Mouse (Mus musculus) limb, embryonic 14.5 days (tissue): ENCODE measurements at regions not wholly inside any gene's neighbourhood (a gene's known extent, or its start where the extent isn't known, plus 50 kb on each side); places are given as distances from the start of the nearest gene placed in this dataset.

Experiments
- ATAC-seq: fragments of 200-750 bp; cut with Nextera tagmentation; 2 replicates; pipeline ENCODE4 v1.8.0; 2017; ENCODE audit warnings: low read depth, moderate number of reproducible peaks, moderate TSS enrichment; ENCODE audit not compliant: low FRiP score
- DNase-seq: peaks from one replicate; pipeline ENCODE4 v3.0.0-alpha.2; 2015; ENCODE audit warnings: low spot score
- H3K27ac ChIP-seq: fragments of 300-500 bp; sonication (generic); replicated peaks from 2 replicates; pipeline ENCODE4 v1.5.1; 2014; ENCODE audit warnings: low read depth, mild to moderate bottlenecking, low read length, moderate library complexity, mixed read lengths
- H3K27me3 ChIP-seq: fragments of 300-500 bp; sonication (generic); 2 replicates; pipeline ENCODE4 v1.6.1; 2014; ENCODE audit warnings: low read length, mixed read lengths; ENCODE audit not compliant: control insufficient read depth, insufficient read depth
- H3K36me3 ChIP-seq: fragments of 300-500 bp; sonication (generic); 2 replicates; pipeline ENCODE4 v1.6.1; 2014; ENCODE audit warnings: mild to moderate bottlenecking, low read length, moderate library complexity, mixed read lengths; ENCODE audit not compliant: control insufficient read depth, insufficient read depth
- H3K4me1 ChIP-seq: fragments of 300-500 bp; sonication (generic); 2 replicates; pipeline ENCODE4 v1.6.1; 2014; ENCODE audit warnings: antibody characterized with exemption, low read length, mixed read lengths; ENCODE audit not compliant: control insufficient read depth, insufficient read depth
- H3K4me2 ChIP-seq: fragments of 300-500 bp; sonication (generic); replicated peaks from 2 replicates; pipeline ENCODE4 v1.6.1; 2014; ENCODE audit warnings: low read depth, mild to moderate bottlenecking, low read length, moderate library complexity; ENCODE audit not compliant: severe bottlenecking
- H3K4me3 ChIP-seq: fragments of 300-500 bp; sonication (generic); replicated peaks from 2 replicates; pipeline ENCODE4 v1.5.1; 2014; ENCODE audit warnings: low read length
- H3K9ac ChIP-seq: fragments of 300-500 bp; sonication (generic); 2 replicates; pipeline ENCODE4 v1.6.1; 2014; ENCODE audit warnings: mild to moderate bottlenecking, low read depth, low read length, moderate library complexity; ENCODE audit not compliant: severe bottlenecking
- H3K9me3 ChIP-seq: fragments of 300-500 bp; sonication (generic); 2 replicates; pipeline ENCODE4 v1.6.1; 2016; ENCODE audit warnings: low read length; ENCODE audit not compliant: control insufficient read depth
- POLR2A ChIP-seq: fragments of 200-500 bp; IDR thresholded peaks from 2 replicates; pipeline ENCODE4 v1.8.0; 2012; ENCODE audit warnings: inconsistent platforms, mild to moderate bottlenecking, moderate library complexity, borderline replicate concordance; ENCODE audit not compliant: insufficient read depth, insufficient read length; ENCODE audit errors: extremely low read depth
- WGBS: fragments of 180-500 bp; shearing (Covaris S2); extraction: QIAGEN DNeasy Blood & Tissue Kit; methylation state at CpG from one replicate; pipeline ENCODE4 v1.1.7; 2014; 5-methylcytosine and 5-hydroxymethylcytosine counted together

GRCm38 (mm10) chr13:37667386-37667785 is 110.8 kb upstream of the Rreb1 start:
- Histone ChIP-seq H3K36me3 (no peaks in the 10 kb centered on the region), H3K4me1 (no peaks in the 10 kb centered on the region), H3K27ac (no peak overlapping the region), H3K4me3 (no peak overlapping the region), H3K9me3 (no peaks in the 10 kb centered on the region), H3K4me2 (no peak overlapping the region), H3K27me3 (no peaks in the 10 kb centered on the region), H3K9ac (no peak overlapping the region)
- WGBS, result 71% methylated on average over 4 of the region's 4 CpGs
- ATAC-seq (no peak), DNase-seq (no peak)
- TF ChIP-seq POLR2A, result no peak

- DNase-seq (no peak), ATAC-seq (no peak)
- TF ChIP-seq POLR2A, result no peak
- Histone ChIP-seq H3K4me2 (no peak overlapping the region), H3K9ac (no peak overlapping the region), H3K36me3 (no peaks in the 10 kb centered on the region), H3K4me3 (no peak overlapping the region), H3K4me1 (no peaks in the 10 kb centered on the region), H3K9me3 (no peaks in the 10 kb centered on the region), H3K27ac (no peak overlapping the region), H3K27me3 (no peaks in the 10 kb centered on the region)
- 67% methylated on average over 5 of the region's 5 CpGs for WGBS
These were observed 110.3 kb upstream of the Rreb1 start for GRCm38 (mm10) chr13:37667871-37668270.

- no peak overlapping the region for H3K4me3 ChIP-seq
- H3K36me3 ChIP-seq, result no peaks in the 10 kb centered on the region
- H3K9ac ChIP-seq, result no peak overlapping the region
- DNase-seq (no peak), ATAC-seq (no peak)
- H3K9me3 ChIP-seq, result no peaks in the 10 kb centered on the region
- H3K4me2 ChIP-seq, result no peak overlapping the region
- TF ChIP-seq POLR2A, result no peak
- no peak overlapping the region for H3K27ac ChIP-seq
- no peaks in the 10 kb centered on the region for H3K4me1 ChIP-seq
- WGBS, result 85% methylated on average over 5 of the region's 5 CpGs
- no peaks in the 10 kb centered on the region for H3K27me3 ChIP-seq
These were observed 107.1 kb upstream of the Rreb1 start for GRCm38 (mm10) chr13:37671109-37671508.

- Histone ChIP-seq H3K27ac (no peak overlapping the region), H3K9me3 (no peaks in the 10 kb centered on the region), H3K36me3 (no peaks in the 10 kb centered on the region), H3K4me3 (no peak overlapping the region), H3K9ac (no peak overlapping the region), H3K4me1 (no peaks in the 10 kb centered on the region), H3K27me3 (no peaks in the 10 kb centered on the region), H3K4me2 (no peak overlapping the region)
- WGBS, result 68% methylated on average over 12 of the region's 12 CpGs
- ATAC-seq (no peak), DNase-seq (no peak)
- no peak for TF ChIP-seq POLR2A
These were observed 103.4 kb upstream of the Rreb1 start for GRCm38 (mm10) chr13:37674676-37675350.

GRCm38 (mm10) chr13:37675718-37676117 is 102.5 kb upstream of the Rreb1 start:
- H3K27ac ChIP-seq, result no peak overlapping the region
- no peaks in the 10 kb centered on the region for H3K4me1 ChIP-seq
- no peaks in the 10 kb centered on the region for H3K36me3 ChIP-seq
- H3K27me3 ChIP-seq, result no peaks in the 10 kb centered on the region
- no peak overlapping the region for H3K4me2 ChIP-seq
- no peak for ATAC-seq
- no peak for DNase-seq
- H3K4me3 ChIP-seq, result no peak overlapping the region
- no peak for TF ChIP-seq POLR2A
- WGBS, result 83% methylated on average over 3 of the region's 3 CpGs
- no peak overlapping the region for H3K9ac ChIP-seq
- no peaks in the 10 kb centered on the region for H3K9me3 ChIP-seq
